Mouse (Mus musculus) limb, embryonic 13.5 days (tissue): ENCODE results near the gene Htr1d. TPM values are rescaled to one million over a fixed set of nuclear protein-coding genes. Genes with fewer than 3 reads are reported as not detected.

ENCODE experiments used
- ATAC-seq: fragments of 200-750 bp; cut with Nextera tagmentation; 2 replicates; pipeline ENCODE4 v1.8.0; 2017; ENCODE audit warnings: low read depth, moderate number of reproducible peaks, moderate TSS enrichment; ENCODE audit not compliant: low FRiP score
- H3K27ac ChIP-seq: fragments of 300-500 bp; sonication (generic); 2 replicates; pipeline ENCODE4 v1.5.1; 2015; ENCODE audit warnings: inconsistent platforms, mild to moderate bottlenecking, moderate library complexity
- H3K27me3 ChIP-seq: fragments of 300-500 bp; sonication (generic); 2 replicates; pipeline ENCODE4 v1.6.1; 2015; ENCODE audit warnings: mild to moderate bottlenecking, inconsistent platforms
- H3K36me3 ChIP-seq: fragments of 300-500 bp; sonication (generic); 2 replicates; pipeline ENCODE4 v1.6.1; 2015; ENCODE audit warnings: inconsistent platforms, mild to moderate bottlenecking, moderate library complexity
- H3K4me1 ChIP-seq: fragments of 300-500 bp; sonication (generic); 2 replicates; pipeline ENCODE4 v1.6.1; 2015; ENCODE audit warnings: inconsistent platforms
- H3K4me2 ChIP-seq: fragments of 300-500 bp; sonication (generic); replicated peaks from 2 replicates; pipeline ENCODE4 v1.6.1; 2015; ENCODE audit warnings: inconsistent platforms, mild to moderate bottlenecking, moderate library complexity
- H3K4me3 ChIP-seq: fragments of 300-500 bp; sonication (generic); 2 replicates; pipeline ENCODE4 v1.5.1; 2015; ENCODE audit warnings: moderate library complexity, mild to moderate bottlenecking, inconsistent platforms
- H3K9ac ChIP-seq: fragments of 300-500 bp; sonication (generic); 2 replicates; pipeline ENCODE4 v1.6.1; 2015; ENCODE audit warnings: mild to moderate bottlenecking, inconsistent platforms
- H3K9me3 ChIP-seq: fragments of 300-500 bp; sonication (generic); 2 replicates; pipeline ENCODE4 v1.6.1; 2016; ENCODE audit warnings: inconsistent platforms
- WGBS: fragments of 180-500 bp; shearing (Covaris S2); methylation state at CpG from one replicate; pipeline ENCODE4 v1.1.7; 2015; 5-methylcytosine and 5-hydroxymethylcytosine counted together
- polyA plus RNA-seq: library from polyadenylated mRNA; unstranded; fragments of >200 nt; fragmentation: Nextera tagmentation; extraction: Ambion mirVana; gene quantifications from 2 replicates; pipeline ENCODE4 v1.2.1, GENCODE M21; 2015

Gene Htr1d
- 0.55 and 0.89 TPM in 2 replicates for polyA plus RNA-seq

DNA sequence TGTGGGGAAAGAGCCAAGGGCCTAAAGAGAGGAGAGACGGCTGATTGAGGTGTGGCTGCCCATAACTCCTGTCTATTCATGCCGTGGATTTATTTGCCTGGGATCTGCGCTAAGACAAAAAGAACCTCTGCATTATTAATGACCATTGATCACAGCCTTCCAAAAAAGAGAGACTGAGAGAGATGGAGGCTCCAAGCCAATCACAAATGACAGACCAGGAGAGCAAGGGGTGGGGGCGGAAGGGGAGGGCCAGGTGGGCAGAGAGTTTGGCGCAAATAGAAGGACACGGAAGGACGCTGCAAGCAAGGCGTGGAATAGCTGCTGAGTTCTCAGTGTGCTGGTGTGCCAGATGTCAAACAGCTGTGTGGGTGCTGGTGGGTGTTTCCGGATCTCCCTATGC, at the start of gene Htr1d:
TSS of gene Htr1d (plus strand) at position 301 of the 400 bp plus-strand sequence.
- no peaks in the 10 kb centered on the region for H3K9me3 ChIP-seq
- peaks cover 53% of the 10 kb centered on the region for H3K27me3 ChIP-seq
- peak within 1 kb of the TSS; percentile 57 for H3K4me3 ChIP-seq
- no peak within 1 kb of the TSS for H3K27ac ChIP-seq
- peaks cover 13% of the 10 kb centered on the region for H3K4me1 ChIP-seq
- H3K36me3 ChIP-seq, result no peaks in the 10 kb centered on the region
- ATAC-seq, result no peak
- peak within 1 kb of the TSS; percentile 97 for H3K4me2 ChIP-seq
- 66% methylated on average over 9 of the region's 9 CpGs for WGBS
- peak within 1 kb of the TSS; percentile 70 for H3K9ac ChIP-seq

DNA sequence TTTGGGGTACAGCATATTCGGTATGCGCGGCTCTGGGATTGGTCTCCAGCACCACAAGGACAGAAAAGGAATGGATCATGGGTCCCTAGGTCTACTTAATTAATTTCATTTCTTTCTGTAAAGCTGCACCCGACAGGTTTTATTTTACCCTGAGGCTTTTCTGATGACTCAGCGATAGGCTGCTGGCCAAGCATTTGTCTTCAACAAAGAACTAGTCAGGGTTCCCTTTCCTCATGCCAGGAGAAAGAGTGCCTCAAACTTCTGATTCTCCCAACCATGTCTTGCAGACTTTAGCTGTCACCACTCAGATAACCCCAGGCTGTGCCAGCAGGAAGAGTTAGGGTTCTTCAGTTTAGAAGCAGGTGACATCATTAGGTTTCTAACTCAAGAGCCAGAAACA, 46.3 kb upstream of the Htr1d start:
- no peaks in the 10 kb centered on the region for H3K4me1 ChIP-seq

DNA sequence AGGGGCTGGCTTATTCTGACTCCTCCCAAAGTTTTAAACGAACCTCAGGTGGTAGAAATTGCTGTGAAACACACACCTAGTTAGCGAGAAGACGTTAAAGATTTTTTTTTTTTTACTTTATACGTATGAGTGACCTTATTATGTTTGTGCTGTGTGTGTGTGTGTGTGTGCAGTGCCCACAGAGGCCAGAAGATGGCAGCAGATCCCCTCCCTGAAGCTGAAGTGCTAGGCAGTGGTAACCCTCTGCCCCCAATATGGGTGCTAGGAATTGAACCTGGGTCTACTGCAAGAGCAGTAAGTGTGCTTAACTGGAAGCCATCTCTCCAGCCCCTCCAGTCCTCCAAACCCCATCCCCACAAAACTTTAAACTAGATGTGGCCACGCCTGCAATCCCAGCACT, 40.3 kb upstream of the Htr1d start:
- no peak overlapping the region for H3K9ac ChIP-seq
- H3K9me3 ChIP-seq, result no peaks in the 10 kb centered on the region
- H3K4me3 ChIP-seq, result no peak overlapping the region
- H3K27me3 ChIP-seq, result no peaks in the 10 kb centered on the region
- WGBS, result 84% methylated on average over 5 of the region's 5 CpGs
- no peaks in the 10 kb centered on the region for H3K4me1 ChIP-seq
- no peak overlapping the region for H3K27ac ChIP-seq
- H3K36me3 ChIP-seq, result no peaks in the 10 kb centered on the region
- no peak overlapping the region for H3K4me2 ChIP-seq
- ATAC-seq, result no peak

More for the DNA sequence above, 46.3 kb upstream of the Htr1d start:
- WGBS, result 77% methylated on average over 5 of the region's 5 CpGs
- Histone ChIP-seq H3K27me3 (no peaks in the 10 kb centered on the region), H3K4me3 (no peak overlapping the region), H3K4me2 (no peak overlapping the region), H3K36me3 (no peaks in the 10 kb centered on the region), H3K9me3 (no peaks in the 10 kb centered on the region), H3K9ac (no peak overlapping the region), H3K27ac (no peak overlapping the region)
- ATAC-seq, result no peak

DNA sequence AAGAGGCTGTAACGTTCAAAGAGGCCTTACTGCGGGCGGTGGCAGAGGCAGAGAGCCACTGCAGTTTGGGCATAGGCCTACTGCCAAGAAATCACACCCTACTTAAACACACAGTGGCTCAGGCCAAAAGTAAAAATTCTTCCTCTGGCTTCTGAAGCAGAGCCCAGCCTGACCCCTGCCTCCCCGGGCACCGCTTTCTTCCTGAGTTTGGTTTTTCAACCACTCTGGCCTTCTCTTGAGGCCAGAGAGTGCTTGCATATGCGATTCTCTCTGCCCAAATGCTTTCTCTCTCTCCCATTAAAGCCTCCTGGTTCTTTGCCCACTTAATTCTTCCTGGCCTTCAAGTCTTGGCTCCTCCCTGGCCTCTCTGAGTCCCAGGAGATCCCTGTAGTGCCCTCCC, 39.5 kb upstream of the Htr1d start:
- no peaks in the 10 kb centered on the region for H3K36me3 ChIP-seq
- WGBS, result 84% methylated on average over 6 of the region's 6 CpGs
- H3K4me3 ChIP-seq, result no peak overlapping the region
- no peak for ATAC-seq
- H3K9me3 ChIP-seq, result no peaks in the 10 kb centered on the region
- no peak overlapping the region for H3K9ac ChIP-seq
- H3K27ac ChIP-seq, result no peak overlapping the region
- no peaks in the 10 kb centered on the region for H3K27me3 ChIP-seq
- no peak overlapping the region for H3K4me2 ChIP-seq
- no peaks in the 10 kb centered on the region for H3K4me1 ChIP-seq

DNA sequence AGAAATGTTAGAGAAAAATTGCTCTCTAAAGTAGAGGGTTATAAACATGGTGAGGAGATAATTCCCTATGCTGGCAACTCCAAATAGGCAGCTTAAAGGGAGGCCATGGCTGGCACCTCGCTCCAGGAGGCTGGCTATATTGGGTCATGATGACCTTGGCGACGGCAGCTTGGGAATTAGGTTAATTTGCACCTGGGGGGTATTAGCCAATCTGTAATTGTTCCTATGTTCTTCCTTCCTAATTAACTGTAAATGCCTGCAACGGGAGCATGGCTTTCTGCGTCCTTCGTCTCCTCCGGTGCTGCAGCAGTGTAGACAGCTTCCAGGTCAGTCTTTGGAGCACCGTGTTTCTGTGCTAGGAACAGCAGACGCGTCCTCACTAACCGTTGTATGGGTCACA, 36.1 kb upstream of the Htr1d start:
- Histone ChIP-seq H3K4me1 (no peaks in the 10 kb centered on the region), H3K4me2 (no peak overlapping the region), H3K27ac (no peak overlapping the region), H3K9me3 (no peaks in the 10 kb centered on the region), H3K36me3 (no peaks in the 10 kb centered on the region), H3K27me3 (no peaks in the 10 kb centered on the region), H3K4me3 (no peak overlapping the region), H3K9ac (no peak overlapping the region)
- no peak for ATAC-seq
- WGBS, result 44% methylated on average over 11 of the region's 11 CpGs

DNA sequence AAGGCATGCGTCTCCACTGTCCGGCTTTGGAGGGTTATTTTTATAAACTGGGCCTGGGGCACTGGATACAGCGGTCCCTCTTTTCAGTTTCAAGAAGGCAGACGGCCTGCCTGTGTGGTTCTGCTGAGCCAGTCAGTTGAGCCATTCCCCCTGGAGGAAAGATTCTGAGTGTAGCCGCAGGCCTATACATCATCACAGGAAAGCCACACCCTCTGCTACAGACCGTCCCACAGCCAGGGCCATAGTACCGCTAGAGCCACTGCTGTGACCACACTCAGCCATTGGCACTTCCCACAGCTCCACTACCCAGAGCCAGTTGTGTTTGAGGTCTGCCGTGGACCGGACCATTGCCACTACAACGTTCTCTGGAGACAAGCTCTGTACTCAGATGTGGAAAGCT, 21.5 kb upstream of the Htr1d start:
- no peak overlapping the region for H3K27ac ChIP-seq
- no peak for ATAC-seq
- H3K9ac ChIP-seq, result no peak overlapping the region
- WGBS, result 84% methylated on average over 10 of the region's 10 CpGs
- no peaks in the 10 kb centered on the region for H3K4me1 ChIP-seq
- H3K4me2 ChIP-seq, result no peak overlapping the region
- H3K4me3 ChIP-seq, result no peak overlapping the region
- H3K9me3 ChIP-seq, result no peaks in the 10 kb centered on the region
- H3K27me3 ChIP-seq, result no peaks in the 10 kb centered on the region
- no peaks in the 10 kb centered on the region for H3K36me3 ChIP-seq

DNA sequence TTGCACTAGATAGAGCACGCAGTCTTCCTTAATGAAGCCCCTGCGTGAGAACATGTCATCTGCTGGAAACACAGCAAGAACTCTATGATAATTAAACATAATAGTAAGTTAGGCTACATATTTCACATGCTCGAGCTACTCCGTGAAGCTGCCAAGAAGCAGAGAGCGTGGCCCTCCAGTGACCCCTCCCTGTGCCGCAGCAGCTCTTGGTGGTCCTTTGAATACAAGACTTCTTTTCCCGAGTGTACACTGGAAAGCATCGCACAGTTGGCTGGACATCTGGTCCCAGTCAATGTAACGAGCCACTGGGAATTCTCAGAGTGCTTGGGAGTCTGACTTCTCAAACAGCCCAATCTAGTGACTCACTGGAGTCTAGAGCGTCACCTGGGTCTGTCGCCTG, 15.5 kb upstream of the Htr1d start:
- ATAC-seq, result no peak
- 49% methylated on average over 11 of the region's 11 CpGs for WGBS
- H3K36me3 ChIP-seq, result no peaks in the 10 kb centered on the region
- H3K4me3 ChIP-seq, result no peak overlapping the region
- H3K4me2 ChIP-seq, result no peak overlapping the region
- H3K9ac ChIP-seq, result no peak overlapping the region
- H3K27ac ChIP-seq, result no peak overlapping the region
- no peaks in the 10 kb centered on the region for H3K27me3 ChIP-seq
- no peaks in the 10 kb centered on the region for H3K9me3 ChIP-seq
- H3K4me1 ChIP-seq, result peaks cover 10% of the 10 kb centered on the region

DNA sequence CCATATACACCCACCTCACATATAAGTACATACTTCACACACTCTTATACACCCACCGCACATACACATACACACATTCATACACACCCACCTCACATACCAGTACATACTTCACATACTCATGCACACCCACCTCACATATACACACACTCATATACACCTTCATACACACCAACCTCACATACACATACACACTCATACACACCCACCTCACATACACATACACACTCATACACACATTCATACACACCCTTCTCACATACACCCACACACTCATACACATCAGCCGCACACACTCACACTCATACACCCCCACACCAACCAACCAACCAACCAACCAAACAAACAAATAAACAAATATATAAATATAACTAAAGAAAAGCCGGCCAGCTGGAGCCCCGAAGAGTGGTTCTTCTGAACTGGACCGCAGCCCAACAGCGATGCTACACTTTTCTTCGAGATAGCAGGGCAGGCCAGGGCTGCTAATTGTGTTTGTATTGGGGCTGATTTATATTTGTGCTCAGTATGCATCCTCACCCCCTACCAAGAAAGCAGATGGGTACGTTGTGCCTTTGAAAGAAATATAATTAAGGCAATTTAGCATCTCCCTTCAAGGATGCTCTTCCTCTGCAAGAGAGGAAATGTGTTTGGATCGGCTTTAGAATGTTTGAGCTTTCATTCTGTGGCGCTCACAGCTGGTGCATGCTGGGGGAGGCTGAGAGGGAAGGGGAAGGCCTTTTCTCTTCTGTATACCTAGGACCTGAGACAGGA, 11.1 kb upstream of the Htr1d start:
- ATAC-seq, result no peak

DNA sequence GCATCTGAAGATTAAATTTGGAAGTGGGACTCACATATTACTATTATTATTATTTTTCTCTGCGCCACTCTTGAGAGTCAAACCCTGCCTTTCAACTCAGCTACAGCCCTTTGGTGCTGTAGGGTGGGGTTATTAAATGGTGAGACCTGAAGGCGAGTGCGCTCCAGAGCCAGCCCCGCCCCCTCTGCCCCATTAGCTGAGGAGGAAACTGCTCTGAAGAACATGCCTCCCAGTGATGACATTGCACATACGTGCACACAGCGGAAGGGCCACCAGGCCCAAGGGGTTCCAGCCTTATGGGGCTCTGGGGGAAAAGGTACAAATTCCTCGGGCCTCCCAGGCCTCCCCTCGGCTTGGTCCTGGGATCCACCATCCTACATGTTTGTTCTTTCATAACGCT, 7.8 kb upstream of the Htr1d start:
- Histone ChIP-seq H3K9me3 (no peaks in the 10 kb centered on the region), H3K9ac (no peak overlapping the region), H3K4me3 (no peak overlapping the region), H3K4me2 (no peak overlapping the region), H3K36me3 (no peaks in the 10 kb centered on the region), H3K27me3 (no peaks in the 10 kb centered on the region), H3K4me1 (no peaks in the 10 kb centered on the region), H3K27ac (no peak overlapping the region)
- ATAC-seq, result no peak
- WGBS, result 78% methylated on average over 9 of the region's 9 CpGs

More for the DNA sequence above, 11.1 kb upstream of the Htr1d start:
- Histone ChIP-seq H3K27ac (no peak overlapping the region), H3K4me1 (peaks cover 9% of the 10 kb centered on the region), H3K9me3 (no peaks in the 10 kb centered on the region), H3K9ac (no peak overlapping the region), H3K4me2 (no peak overlapping the region), H3K4me3 (no peak overlapping the region), H3K27me3 (no peaks in the 10 kb centered on the region), H3K36me3 (no peaks in the 10 kb centered on the region)
- 83% methylated on average over 10 of the region's 10 CpGs for WGBS

DNA sequence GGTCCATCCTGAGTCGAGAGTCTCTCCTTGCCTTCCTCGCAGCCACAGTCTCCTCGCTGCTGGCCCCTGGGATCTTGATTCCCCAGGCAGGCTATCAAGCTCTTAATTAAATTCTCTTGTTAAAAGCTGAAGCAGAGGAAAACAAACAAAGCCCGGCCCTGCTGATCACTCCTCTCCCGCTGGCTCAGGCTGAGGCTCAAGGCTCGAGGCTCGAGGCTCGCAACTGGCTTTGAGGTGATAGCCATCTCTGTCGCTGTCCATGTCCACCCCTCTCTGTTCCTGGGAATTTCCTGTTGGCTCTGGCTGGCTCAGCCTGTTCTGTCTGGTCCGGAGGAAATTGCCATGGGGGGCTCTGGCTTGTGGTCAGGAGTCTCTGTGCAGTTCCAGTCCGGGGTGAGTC, 4.4 kb upstream of the Htr1d start:
- no peaks in the 10 kb centered on the region for H3K9me3 ChIP-seq
- ATAC-seq, result no peak
- no peak overlapping the region for H3K4me3 ChIP-seq
- no peak overlapping the region for H3K4me2 ChIP-seq
- H3K9ac ChIP-seq, result no peak overlapping the region
- H3K27ac ChIP-seq, result no peak overlapping the region
- 20% methylated on average over 11 of the region's 11 CpGs for WGBS
- H3K4me1 ChIP-seq, result peaks cover 1% of the 10 kb centered on the region
- peaks cover 28% of the 10 kb centered on the region for H3K27me3 ChIP-seq
- no peaks in the 10 kb centered on the region for H3K36me3 ChIP-seq

DNA sequence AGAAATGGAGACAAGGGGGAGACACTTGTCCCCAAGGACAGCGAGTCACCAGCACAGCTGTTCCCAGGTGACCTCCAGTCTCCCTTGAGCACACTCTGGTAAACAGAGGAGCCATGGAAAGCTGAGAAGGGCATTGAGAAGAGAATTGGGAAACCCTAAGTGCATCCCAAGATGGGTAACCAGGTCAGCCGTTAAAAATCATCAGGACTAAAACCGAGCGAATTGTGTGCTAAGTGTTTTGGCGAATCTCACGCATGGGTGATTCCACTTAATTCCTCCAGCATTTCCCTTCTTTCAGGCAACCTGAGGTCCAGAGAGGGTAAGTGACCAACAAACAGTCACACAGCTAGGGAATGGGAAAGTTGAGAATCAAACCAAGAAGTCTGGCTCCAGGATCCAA, 3.9 kb upstream of the Htr1d start:
- 71% methylated on average over 6 of the region's 6 CpGs for WGBS
- peaks cover 5% of the 10 kb centered on the region for H3K4me1 ChIP-seq
- no peak overlapping the region for H3K27ac ChIP-seq
- H3K27me3 ChIP-seq, result peaks cover 32% of the 10 kb centered on the region
- ATAC-seq, result no peak
- no peak overlapping the region for H3K9ac ChIP-seq
- H3K4me2 ChIP-seq, result no peak overlapping the region
- H3K9me3 ChIP-seq, result no peaks in the 10 kb centered on the region
- no peak overlapping the region for H3K4me3 ChIP-seq
- H3K36me3 ChIP-seq, result no peaks in the 10 kb centered on the region

DNA sequence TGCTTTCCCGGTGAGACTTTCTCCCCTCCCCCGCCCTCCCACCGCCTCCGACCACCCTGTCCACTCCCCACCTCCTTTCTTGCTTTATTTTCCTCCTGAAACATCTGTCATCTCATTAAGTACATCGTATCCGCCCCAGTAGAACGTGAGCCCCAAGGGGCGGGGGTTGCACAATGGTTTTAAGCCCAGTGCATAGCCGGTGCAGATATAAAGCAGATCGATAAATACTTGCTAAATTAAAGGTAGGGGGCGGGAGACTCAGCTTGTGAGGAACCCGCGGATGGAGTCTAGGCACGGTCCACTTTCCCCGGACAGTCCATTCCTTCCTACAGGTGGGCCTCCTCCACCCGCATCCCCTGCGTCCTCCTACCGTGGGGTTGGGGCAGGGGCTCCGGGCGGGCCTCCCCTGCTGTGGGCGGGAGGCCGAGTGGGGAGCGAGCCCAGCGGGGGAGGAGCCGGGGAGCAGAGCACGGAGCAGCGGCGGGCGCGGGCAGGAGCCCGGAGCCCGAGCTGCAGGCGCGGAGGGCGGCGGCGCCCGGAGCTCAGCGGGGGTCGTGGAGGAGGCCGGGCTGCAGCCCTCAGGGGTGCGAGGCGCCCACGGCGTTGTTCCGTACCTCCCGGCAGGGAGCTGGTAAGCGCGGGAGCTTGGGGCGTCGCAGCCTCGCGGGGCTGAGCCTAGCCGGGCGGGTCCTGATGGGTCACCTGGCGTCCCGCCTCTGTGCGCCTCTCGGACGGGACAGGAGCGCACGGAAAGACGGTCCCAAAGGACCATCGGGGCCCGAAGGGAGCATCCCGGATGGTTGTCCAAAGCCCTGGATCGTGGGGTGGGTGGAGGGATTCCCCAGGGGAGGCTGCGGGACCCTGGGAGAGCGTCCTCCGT, 1.0 kb downstream of the Htr1d start:
- peak overlapping the region; percentile 70 for H3K9ac ChIP-seq
- peaks cover 13% of the 10 kb centered on the region for H3K4me1 ChIP-seq
- H3K27ac ChIP-seq, result no peak overlapping the region
- 2% methylated on average over 68 of the region's 70 CpGs for WGBS
- peak overlapping the region; percentile 97 for H3K4me2 ChIP-seq
- H3K4me3 ChIP-seq, result peak overlapping the region; percentile 57
- no peaks in the 10 kb centered on the region for H3K36me3 ChIP-seq
- peaks cover 53% of the 10 kb centered on the region for H3K27me3 ChIP-seq
- 0 out of 2 replicates have a peak, but pooled peaks have one; percentile 20 for ATAC-seq
- H3K9me3 ChIP-seq, result no peaks in the 10 kb centered on the region
